Mouse (Mus musculus) stomach, postnatal 0 days (tissue): Measurements from ENCODE around the gene Gamt.

Experiments used
- CTCF ChIP-seq: IDR thresholded peaks from 2 replicates; pipeline ENCODE4 v1.5.1; 2016; ENCODE audit warnings: antibody characterized with exemption, low read depth, mild to moderate bottlenecking, moderate library complexity
- EP300 ChIP-seq: optimal IDR thresholded peaks from 2 replicates; pipeline ENCODE3; 2016; ENCODE audit warnings: antibody characterized with exemption

GRCm38 (mm10) chr10:80236145-80236825, 24.5 kb downstream of the Gamt start:
- TF ChIP-seq CTCF, result no peak
- no peak for TF ChIP-seq EP300
